Mouse (Mus musculus): ENCODE data around the gene Olfr575. TPM values are rescaled to one million over a fixed set of nuclear protein-coding genes. Genes with fewer than 3 reads are reported as not detected.

The Olfr575 gene
- polyA plus RNA-seq, 1 experiment from 2014 or later: not detected

DNA sequence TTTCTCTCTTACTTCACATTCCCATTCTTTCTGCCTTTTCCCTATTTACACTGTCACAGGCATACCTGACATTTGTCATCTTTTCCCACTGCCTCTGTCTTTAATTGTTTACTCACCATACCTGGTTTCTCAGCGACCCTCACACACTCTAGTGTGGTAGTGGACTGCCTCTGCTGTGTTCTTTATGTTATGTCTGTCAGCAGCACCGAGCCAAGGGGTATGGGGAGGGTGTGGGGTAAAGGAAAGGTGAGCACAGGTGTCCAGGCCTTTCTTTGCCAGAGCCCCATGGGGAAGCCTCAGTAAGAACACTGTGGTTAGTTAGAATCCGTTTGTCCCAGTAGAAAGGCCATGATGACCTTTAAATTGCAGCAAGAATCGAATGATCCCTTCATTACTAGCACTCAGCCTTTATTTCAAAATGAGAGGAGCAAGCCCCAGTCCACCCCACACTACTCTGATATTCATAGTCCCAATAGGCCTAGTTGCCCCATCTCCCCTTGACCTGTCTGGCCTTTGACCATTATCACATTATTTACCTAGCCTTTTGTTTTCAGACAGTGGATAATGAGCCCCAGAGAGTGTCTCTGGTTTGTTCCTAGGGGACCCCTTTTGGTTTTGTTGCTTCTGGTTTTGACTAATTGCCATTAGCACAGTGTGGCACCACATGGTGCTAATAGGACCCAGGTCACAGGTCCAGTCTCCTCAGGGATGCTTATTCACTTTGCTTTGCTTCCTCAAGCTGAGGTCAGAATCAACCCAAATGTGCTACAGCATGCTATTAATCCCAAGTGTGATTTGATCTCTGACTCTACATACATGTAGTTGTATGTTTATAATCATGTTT lies 41.3 kb downstream of the Olfr575 start, which contains the start of gene Olfr571:
TSS of gene Olfr571 (minus strand) at position 505 of the 844 bp plus-strand sequence.
- no peak for ATAC-seq
- H3K9ac ChIP-seq: no peak within 1 kb of the TSS
- no peak within 1 kb of the TSS for H3K27ac ChIP-seq
- H3K36me3 ChIP-seq (ENCODE audit: poor library complexity, severe bottlenecking): no peaks in the 10 kb centered on the region
- no peaks in the 10 kb centered on the region for H3K27me3 ChIP-seq
- no peak within 1 kb of the TSS for H3K4me3 ChIP-seq
- 55% methylated on average over 4 of the region's 4 CpGs for WGBS
- H3K4me2 ChIP-seq: no peak within 1 kb of the TSS
- no peaks in the 10 kb centered on the region for H3K4me1 ChIP-seq
- H3K9me3 ChIP-seq (replicated peaks): no peaks in the 10 kb centered on the region

DNA sequence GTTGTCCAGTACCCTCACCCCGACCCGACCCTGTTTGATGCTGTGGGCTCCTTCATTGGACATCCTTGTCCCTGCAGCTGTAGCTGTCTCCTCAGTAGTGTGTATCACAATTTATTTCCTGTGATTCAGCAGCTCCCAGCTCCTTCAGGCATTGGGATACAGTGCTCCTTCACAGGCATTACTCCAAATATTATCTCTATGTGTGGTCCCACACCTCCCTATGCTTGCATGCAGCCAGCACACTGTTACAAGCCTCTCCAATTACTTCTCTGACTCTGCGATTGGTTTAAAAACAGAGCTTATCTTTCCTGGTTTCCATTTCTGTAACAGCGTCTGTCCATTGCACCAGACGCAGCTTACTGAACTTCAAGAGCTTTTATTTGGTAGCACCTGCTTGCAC lies 42.2 kb downstream of the Olfr575 start:
- Histone ChIP-seq H3K27me3 (no peaks in the 10 kb centered on the region), H3K36me3 (ENCODE audit: poor library complexity, severe bottlenecking) (no peaks in the 10 kb centered on the region), H3K27ac (no peak overlapping the region), H3K9ac (no peak overlapping the region), H3K4me3 (no peak overlapping the region), H3K9me3 (replicated peaks) (no peaks in the 10 kb centered on the region), H3K4me1 (no peaks in the 10 kb centered on the region), H3K4me2 (no peak overlapping the region)
- 77% methylated on average over 5 of the region's 5 CpGs for WGBS
- no peak for ATAC-seq

DNA sequence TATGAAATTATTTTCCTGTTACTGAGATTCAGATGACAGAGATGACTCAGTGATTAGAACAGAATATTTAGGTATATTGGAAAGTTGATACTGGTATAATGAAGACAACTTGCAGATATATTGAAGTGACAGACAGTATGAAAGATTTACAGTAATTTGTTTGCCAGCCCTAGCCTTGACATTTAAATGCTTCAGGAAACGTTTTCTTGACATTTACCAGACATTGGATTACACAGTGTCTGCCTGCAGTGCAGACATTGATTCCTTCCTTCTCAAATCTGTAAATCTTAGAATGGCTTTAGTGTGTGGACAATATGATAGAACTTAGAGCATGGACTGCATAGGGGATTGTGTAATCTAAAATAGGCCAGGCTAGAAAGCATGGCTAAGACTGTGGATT lies 43.3 kb downstream of the Olfr575 start:
- no peak for ATAC-seq
- Histone ChIP-seq H3K36me3 (ENCODE audit: poor library complexity, severe bottlenecking) (no peaks in the 10 kb centered on the region), H3K9ac (no peak overlapping the region), H3K4me2 (no peak overlapping the region), H3K4me1 (no peaks in the 10 kb centered on the region), H3K27ac (no peak overlapping the region), H3K27me3 (no peaks in the 10 kb centered on the region), H3K9me3 (replicated peaks) (no peaks in the 10 kb centered on the region), H3K4me3 (no peak overlapping the region)
- 64% methylated on average over 1 of the region's 1 CpGs for WGBS

Other genes with a start within 250 kb of the Olfr575 start
- gene Olfr33, start 239.7 kb downstream of the Olfr575 start, polyA plus RNA-seq (2015; fragmentation: Nextera tagmentation; extraction: Ambion mirVana): not detected in 2 replicates
- gene Olfr559, start 231.3 kb downstream of the Olfr575 start, polyA plus RNA-seq (2015; fragmentation: Nextera tagmentation; extraction: Ambion mirVana): not detected in 2 replicates
- not detected in 2 replicates for gene Olfr560, start 199.4 kb downstream of the Olfr575 start, polyA plus RNA-seq (2015; fragmentation: Nextera tagmentation; extraction: Ambion mirVana)
- not detected in 2 replicates for gene Olfr78, start 199.3 kb downstream of the Olfr575 start, polyA plus RNA-seq (2015; fragmentation: Nextera tagmentation; extraction: Ambion mirVana)
- not detected in 2 replicates for gene Olfr561, start 187.6 kb downstream of the Olfr575 start, polyA plus RNA-seq (2015; fragmentation: Nextera tagmentation; extraction: Ambion mirVana)
- not detected in 2 replicates for gene Olfr564, start 155.3 kb downstream of the Olfr575 start, polyA plus RNA-seq (2015; fragmentation: Nextera tagmentation; extraction: Ambion mirVana)
- not detected in 2 replicates for gene Olfr566, start 100.0 kb downstream of the Olfr575 start, polyA plus RNA-seq (2015; fragmentation: Nextera tagmentation; extraction: Ambion mirVana)
- gene Olfr568, start 81.7 kb downstream of the Olfr575 start, polyA plus RNA-seq (2015; fragmentation: Nextera tagmentation; extraction: Ambion mirVana): not detected in 2 replicates
- not detected in 2 replicates for gene Olfr569, start 67.9 kb downstream of the Olfr575 start, polyA plus RNA-seq (2015; fragmentation: Nextera tagmentation; extraction: Ambion mirVana)
- not detected in 2 replicates for gene Olfr570, start 64.2 kb downstream of the Olfr575 start, polyA plus RNA-seq (2015; fragmentation: Nextera tagmentation; extraction: Ambion mirVana)
- not detected in 2 replicates for gene Olfr571, start 41.2 kb downstream of the Olfr575 start, polyA plus RNA-seq (2015; fragmentation: Nextera tagmentation; extraction: Ambion mirVana)
- gene Olfr572, start 34.4 kb downstream of the Olfr575 start, polyA plus RNA-seq (2015; fragmentation: Nextera tagmentation; extraction: Ambion mirVana): not detected in 2 replicates
- not detected in 2 replicates for gene Olfr573-ps1, start 16.2 kb downstream of the Olfr575 start, polyA plus RNA-seq (2015; fragmentation: Nextera tagmentation; extraction: Ambion mirVana)
- not detected in 2 replicates for gene Olfr574, start 10.3 kb downstream of the Olfr575 start, polyA plus RNA-seq (2015; fragmentation: Nextera tagmentation; extraction: Ambion mirVana)
- not detected in 2 replicates for gene Olfr576, start 3.9 kb upstream of the Olfr575 start, polyA plus RNA-seq (2015; fragmentation: Nextera tagmentation; extraction: Ambion mirVana)
- not detected in 2 replicates for gene Olfr577, start 17.2 kb upstream of the Olfr575 start, polyA plus RNA-seq (2015; fragmentation: Nextera tagmentation; extraction: Ambion mirVana)
- not detected in 2 replicates for gene Olfr578, start 30.5 kb upstream of the Olfr575 start, polyA plus RNA-seq (2015; fragmentation: Nextera tagmentation; extraction: Ambion mirVana)
- not detected in 2 replicates for gene Olfr582, start 79.2 kb upstream of the Olfr575 start, polyA plus RNA-seq (2015; fragmentation: Nextera tagmentation; extraction: Ambion mirVana)
- gene Olfr583, start 92.5 kb upstream of the Olfr575 start, polyA plus RNA-seq (2015; fragmentation: Nextera tagmentation; extraction: Ambion mirVana): not detected in 2 replicates
- gene Olfr584, start 123.1 kb upstream of the Olfr575 start, polyA plus RNA-seq (2015; fragmentation: Nextera tagmentation; extraction: Ambion mirVana): not detected in 2 replicates
- not detected in 2 replicates for gene Olfr585, start 138.9 kb upstream of the Olfr575 start, polyA plus RNA-seq (2015; fragmentation: Nextera tagmentation; extraction: Ambion mirVana)
- not detected in 2 replicates for gene Olfr586, start 166.9 kb upstream of the Olfr575 start, polyA plus RNA-seq (2015; fragmentation: Nextera tagmentation; extraction: Ambion mirVana)
- gene Olfr588-ps1, start 182.1 kb upstream of the Olfr575 start, polyA plus RNA-seq (2015; fragmentation: Nextera tagmentation; extraction: Ambion mirVana): not detected in 2 replicates
- not detected in 2 replicates for gene Olfr589, start 197.6 kb upstream of the Olfr575 start, polyA plus RNA-seq (2015; fragmentation: Nextera tagmentation; extraction: Ambion mirVana)
- not detected in 2 replicates for gene Olfr591, start 219.6 kb upstream of the Olfr575 start, polyA plus RNA-seq (2015; fragmentation: Nextera tagmentation; extraction: Ambion mirVana)
- not detected in 2 replicates for gene Olfr592, start 226.0 kb upstream of the Olfr575 start, polyA plus RNA-seq (2015; fragmentation: Nextera tagmentation; extraction: Ambion mirVana)